Mouse (Mus musculus) large intestine, adult 2 months (tissue): ENCODE measurements around the gene Anapc4. TPM values are rescaled to one million over a fixed set of nuclear protein-coding genes. Genes with fewer than 3 reads are reported as not detected.

Experiments used
- polyA plus RNA-seq: library from polyadenylated mRNA; depleted of rRNA; stranded (reverse); fragments of >200 nt; gene quantifications from 2 replicates; pipeline ENCODE4 v1.2.3, GENCODE M21; 2012; rRNA removed

Gene Anapc4
- polyA plus RNA-seq, 1 experiment = 16.1 TPM

Other genes with a start within 250 kb of the Anapc4 start
- 6.3 and 10.8 TPM in 2 replicates for gene Sepsecs, start 164.3 kb upstream of the Anapc4 start, polyA plus RNA-seq
- 16.5 and 52.1 TPM in 2 replicates for gene Pi4k2b, start 92.4 kb upstream of the Anapc4 start, polyA plus RNA-seq
- gene Zcchc4, start 58.6 kb upstream of the Anapc4 start, polyA plus RNA-seq = 4.9 and 7.2 TPM in 2 replicates
- 240 and 439 TPM in 2 replicates for gene Slc34a2, start 204.1 kb downstream of the Anapc4 start, polyA plus RNA-seq